Mouse (Mus musculus) intestine, embryonic 14.5 days (tissue): Measurements from ENCODE around the gene Bpifb9a. TPM values are rescaled to one million over a fixed set of nuclear protein-coding genes. Genes with fewer than 3 reads are reported as not detected.
"Not testable (repeated sequence)": the region's sequence is repeated elsewhere in the genome, so short reads cannot be mapped to it uniquely, and the experiment has no call there.

Experiments
- ATAC-seq: fragments of 200-750 bp; cut with Nextera tagmentation; replicated peaks from 2 replicates; pipeline ENCODE4 v1.8.0; 2017; ENCODE audit warnings: low read depth, moderate number of reproducible peaks, moderate TSS enrichment, moderate library complexity; ENCODE audit not compliant: low FRiP score, low TSS enrichment
- DNase-seq: peaks from one replicate; pipeline ENCODE4 v3.0.0-alpha.2; 2018; ENCODE audit warnings: low spot score
- H3K27ac ChIP-seq: fragments of 300-500 bp; sonication (generic); 2 replicates; pipeline ENCODE4 v1.5.1; 2014; ENCODE audit warnings: low read depth, mild to moderate bottlenecking, control low read depth
- H3K27me3 ChIP-seq: fragments of 300-500 bp; sonication (generic); replicated peaks from 2 replicates; pipeline ENCODE4 v1.6.1; 2014; ENCODE audit warnings: low read length, control low read depth; ENCODE audit not compliant: control insufficient read depth, insufficient read depth
- H3K36me3 ChIP-seq: fragments of 300-500 bp; sonication (generic); 2 replicates; pipeline ENCODE4 v1.6.1; 2014; ENCODE audit warnings: low read length, control low read depth; ENCODE audit not compliant: control insufficient read depth, insufficient read depth
- H3K4me1 ChIP-seq: fragments of 300-500 bp; sonication (generic); replicated peaks from 2 replicates; pipeline ENCODE4 v1.6.1; 2014; ENCODE audit warnings: low read length, control low read depth, mixed read lengths; ENCODE audit not compliant: control insufficient read depth, insufficient read depth
- H3K4me2 ChIP-seq: fragments of 300-500 bp; sonication (generic); 2 replicates; pipeline ENCODE4 v1.6.1; 2014; ENCODE audit warnings: low read length
- H3K4me3 ChIP-seq: fragments of 300-500 bp; sonication (generic); 2 replicates; pipeline ENCODE4 v1.5.1; 2014; ENCODE audit warnings: low read depth, low read length, control low read depth, mixed read lengths
- H3K9ac ChIP-seq: fragments of 300-500 bp; sonication (generic); 2 replicates; pipeline ENCODE4 v1.6.1; 2014; ENCODE audit warnings: mild to moderate bottlenecking, low read length
- H3K9me3 ChIP-seq: fragments of 300-500 bp; sonication (generic); 2 replicates; pipeline ENCODE4 v1.6.1; 2016; ENCODE audit warnings: low read length, control low read depth; ENCODE audit not compliant: control insufficient read depth
- WGBS: fragments of 180-500 bp; shearing (Covaris S2); extraction: QIAGEN DNeasy Blood & Tissue Kit; methylation state at CpG from one replicate; pipeline ENCODE4 v1.1.7; 2014; 5-methylcytosine and 5-hydroxymethylcytosine counted together
- polyA plus RNA-seq: library from polyadenylated mRNA; unstranded; fragments of >200 nt; fragmentation: Nextera tagmentation; extraction: Ambion mirVana; gene quantifications from 2 replicates; pipeline ENCODE4 v1.2.1, GENCODE M21; 2014

Bpifb9a gene
- polyA plus RNA-seq, 1 experiment from 2014 or later, result not detected

GRCm38 (mm10) chr2:154291866-154292265, 34.2 kb downstream of the Bpifb9a start:
- ATAC-seq, H3K27me3 ChIP-seq, H3K4me2 ChIP-seq, DNase-seq, H3K9me3 ChIP-seq, H3K36me3 ChIP-seq, H3K4me1 ChIP-seq, H3K9ac ChIP-seq, H3K4me3 ChIP-seq, H3K27ac ChIP-seq: not testable (repeated sequence)
- WGBS, result 84% methylated on average over 3 of the region's 3 CpGs

DNA sequence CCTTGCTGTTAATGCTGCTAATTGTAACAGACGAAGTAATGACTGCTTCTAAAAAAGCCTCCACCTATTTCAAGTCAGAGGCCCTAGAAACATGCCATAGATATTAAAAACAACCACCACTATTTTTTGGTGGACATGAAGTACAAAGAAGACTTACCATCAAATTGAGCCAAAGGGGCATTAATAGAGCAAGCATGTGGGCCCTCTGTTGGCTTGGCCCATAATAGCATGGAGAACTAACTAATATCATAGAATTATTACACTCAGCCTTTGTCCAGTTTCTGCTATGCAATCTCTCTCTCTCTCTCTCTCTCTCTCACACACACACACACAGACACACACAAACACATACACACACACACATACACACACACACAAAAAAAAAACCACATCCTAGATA, 35.2 kb downstream of the Bpifb9a start:
- Histone ChIP-seq H3K9me3 (no peaks in the 10 kb centered on the region), H3K27me3 (no peaks in the 10 kb centered on the region), H3K9ac (no peak overlapping the region), H3K4me2 (no peak overlapping the region), H3K36me3 (no peaks in the 10 kb centered on the region), H3K4me1 (no peaks in the 10 kb centered on the region), H3K4me3 (no peak overlapping the region), H3K27ac (no peak overlapping the region)
- DNase-seq (no peak), ATAC-seq (no peak)
- 81% methylated on average over 1 of the region's 1 CpGs for WGBS

GRCm38 (mm10) chr2:154294746-154295145, 37.1 kb downstream of the Bpifb9a start:
- H3K4me3 ChIP-seq, H3K4me1 ChIP-seq, H3K27me3 ChIP-seq, H3K9me3 ChIP-seq, H3K36me3 ChIP-seq, H3K9ac ChIP-seq, ATAC-seq, H3K27ac ChIP-seq, H3K4me2 ChIP-seq: not testable (repeated sequence)
- 3% methylated on average over 10 of the region's 10 CpGs for WGBS
- DNase-seq, result peak; percentile 86

DNA sequence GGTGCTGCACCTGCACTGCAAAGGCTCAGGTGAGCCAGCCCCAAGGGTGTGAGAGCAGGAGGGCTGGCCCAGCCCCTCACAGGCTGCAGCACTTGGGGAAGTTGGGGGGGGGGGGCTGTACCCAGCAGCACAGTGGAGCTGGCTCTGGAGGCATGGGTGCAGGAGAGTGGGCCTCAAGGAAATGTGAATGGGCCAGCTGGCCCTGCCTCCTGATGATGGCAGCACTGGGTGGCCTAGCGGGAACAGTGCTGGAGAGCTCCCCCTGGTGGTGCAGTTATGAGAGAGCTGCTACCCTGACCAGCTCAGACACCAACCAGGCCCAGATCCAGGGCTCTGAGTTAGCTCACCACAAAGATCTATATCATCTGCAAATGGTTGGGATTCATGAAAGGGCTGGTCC, 42.8 kb downstream of the Bpifb9a start:
- WGBS, result 17% methylated on average over 1 of the region's 1 CpGs
- Histone ChIP-seq H3K4me3 (no peak overlapping the region), H3K27me3 (no peaks in the 10 kb centered on the region), H3K4me1 (no peaks in the 10 kb centered on the region), H3K4me2 (no peak overlapping the region), H3K9me3 (no peaks in the 10 kb centered on the region), H3K27ac (no peak overlapping the region), H3K9ac (no peak overlapping the region), H3K36me3 (no peaks in the 10 kb centered on the region)
- ATAC-seq (peak; percentile 75), DNase-seq (peak; percentile 77)

DNA sequence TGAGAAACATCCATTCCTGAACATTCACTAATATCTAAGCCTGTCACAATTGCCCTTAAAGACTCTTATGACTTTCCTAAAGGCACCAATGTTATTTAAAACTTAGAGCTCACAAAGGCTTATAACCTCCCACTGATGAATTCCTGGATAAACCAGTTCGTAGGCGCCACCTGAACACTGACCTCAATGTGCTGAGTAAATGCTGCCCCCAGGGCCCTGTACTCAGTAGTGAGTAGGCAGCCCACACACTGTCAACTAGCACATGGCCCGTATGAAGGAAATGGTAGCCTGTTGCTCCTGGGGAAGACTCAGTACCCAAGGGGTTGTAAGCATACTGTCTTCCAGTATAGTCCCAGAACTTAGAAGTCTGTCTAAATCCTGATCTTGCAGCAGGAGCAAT, 44.1 kb downstream of the Bpifb9a start:
- no peaks in the 10 kb centered on the region for H3K27me3 ChIP-seq
- no peak overlapping the region for H3K9ac ChIP-seq
- H3K27ac ChIP-seq, result no peak overlapping the region
- DNase-seq (no peak), ATAC-seq (no peak)
- H3K36me3 ChIP-seq, result no peaks in the 10 kb centered on the region
- no peak overlapping the region for H3K4me2 ChIP-seq
- H3K9me3 ChIP-seq, result no peaks in the 10 kb centered on the region
- H3K4me1 ChIP-seq, result no peaks in the 10 kb centered on the region
- no peak overlapping the region for H3K4me3 ChIP-seq
- 88% methylated on average over 3 of the region's 3 CpGs for WGBS

GRCm38 (mm10) chr2:154304604-154305003, 47.0 kb downstream of the Bpifb9a start:
- not testable (repeated sequence) for H3K4me3 ChIP-seq, H3K27me3 ChIP-seq, ATAC-seq, DNase-seq, H3K9me3 ChIP-seq, H3K4me2 ChIP-seq, H3K4me1 ChIP-seq, H3K9ac ChIP-seq, H3K36me3 ChIP-seq, H3K27ac ChIP-seq
- WGBS, result 67% methylated on average over 1 of the region's 3 CpGs

DNA sequence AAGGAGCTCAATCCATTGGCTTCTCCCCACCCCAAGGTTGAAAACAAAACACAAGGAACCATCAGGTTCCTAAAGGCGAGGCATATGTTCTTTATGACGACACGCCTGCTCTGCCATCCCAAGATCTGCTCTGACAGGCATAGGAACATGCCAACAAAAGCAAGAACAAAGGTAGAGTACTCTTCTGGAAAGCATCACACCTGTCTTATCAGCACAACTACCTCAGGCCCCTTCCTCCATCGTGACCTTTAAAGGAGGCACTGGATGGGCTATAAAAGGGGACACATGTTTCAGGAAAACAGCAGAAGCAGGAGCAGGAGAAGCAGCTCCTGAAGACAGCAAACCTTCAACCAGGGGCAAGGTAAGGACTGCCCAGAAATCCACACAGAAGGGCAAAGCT, 49.3 kb downstream of the Bpifb9a start, which contains the start of gene Bpifb9b:
Gene Bpifb9b, plus strand, starts transcription at position 301 of the 400 bp plus-strand sequence.
- not testable (repeated sequence) for H3K4me1 ChIP-seq

DNA sequence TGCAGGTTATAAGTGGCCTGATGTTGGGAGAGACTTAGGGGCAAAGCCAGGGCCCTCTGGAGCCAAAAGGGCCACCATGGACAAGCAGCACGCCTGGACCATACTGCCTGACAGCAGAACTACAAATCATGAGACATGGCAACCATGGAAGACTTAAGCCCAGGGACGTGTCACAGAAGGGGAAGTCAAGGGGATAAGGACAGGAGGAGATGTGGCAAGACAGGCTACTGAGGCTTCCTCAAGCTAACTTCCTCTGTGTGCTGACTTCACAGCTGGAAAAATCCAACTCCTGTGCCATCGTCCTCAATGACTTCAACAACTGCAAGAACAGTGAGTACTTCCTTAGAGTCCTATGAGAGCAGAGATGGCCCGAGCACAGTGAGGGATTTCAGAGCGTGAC, 56.1 kb downstream of the Bpifb9a start:
- not testable (repeated sequence) for H3K4me3 ChIP-seq, H3K4me2 ChIP-seq, H3K9ac ChIP-seq, H3K36me3 ChIP-seq, H3K27ac ChIP-seq, H3K9me3 ChIP-seq, H3K27me3 ChIP-seq, ATAC-seq, H3K4me1 ChIP-seq
- peak; percentile 16 for DNase-seq
- 75% methylated on average over 4 of the region's 5 CpGs for WGBS

More for the DNA sequence above, 49.3 kb downstream of the Bpifb9a start, which contains the start of gene Bpifb9b:
- not testable (repeated sequence) for H3K9me3 ChIP-seq, ATAC-seq, H3K4me2 ChIP-seq, H3K27ac ChIP-seq, H3K27me3 ChIP-seq, H3K9ac ChIP-seq, H3K36me3 ChIP-seq, H3K4me3 ChIP-seq
- 78% methylated on average over 4 of the region's 4 CpGs for WGBS
- peak; percentile 20 for DNase-seq
